7 mouse cellular contexts compared by ENCODE assay signal in genomic region chr4:134238279-134238651, GRCm38 (mm10). TPM values are rescaled to one million over a fixed set of nuclear protein-coding genes. Genes with fewer than 3 reads are reported as not detected.
DNase-seq lines count a peak whose midpoint lies in the region; ATAC-seq lines count a peak whose summit lies in the region.

Cnksr1 (minus strand) TSS chr4:134238399.

- no peak within 1 kb of the TSS for H3K4me3 ChIP-seq in hindbrain, embryonic 15.5 days
- peak within 1 kb of the TSS; percentile 10; the same call in 1 of the 2 replicates for H3K4me3 ChIP-seq in liver, embryonic 12.5 days

- H3K27ac ChIP-seq in hindbrain, embryonic 15.5 days (replicated peaks) = no peak within 1 kb of the TSS
- no peak within 1 kb of the TSS for H3K27ac ChIP-seq in liver, embryonic 12.5 days

- peaks cover 18% of the 10 kb centered on the region for H3K27me3 ChIP-seq in hindbrain, embryonic 15.5 days
- peaks cover 57% of the 10 kb centered on the region for H3K27me3 ChIP-seq in liver, embryonic 12.5 days (replicated peaks)

- no peaks in the 10 kb centered on the region for H3K36me3 ChIP-seq in hindbrain, embryonic 15.5 days
- H3K36me3 ChIP-seq in liver, embryonic 12.5 days = 0 out of 2 replicates have a peak, but pooled peaks cover under 1% of the 10 kb centered on the region

- H3K4me2 ChIP-seq in hindbrain, embryonic 15.5 days = peak within 1 kb of the TSS; percentile 39
- peak within 1 kb of the TSS; percentile 48 for H3K4me2 ChIP-seq in liver, embryonic 12.5 days

- peak; percentile 42; the same call in 1 of the 2 replicates for ATAC-seq in hindbrain, embryonic 15.5 days (ENCODE audit: low FRiP score, low read depth)
- ATAC-seq in liver, embryonic 12.5 days = no peak

- H3K9me3 ChIP-seq in hindbrain, embryonic 15.5 days = no peaks in the 10 kb centered on the region
- no peaks in the 10 kb centered on the region for H3K9me3 ChIP-seq in liver, embryonic 12.5 days (replicated peaks)

- WGBS in hindbrain, embryonic 15.5 days = 5% methylated on average over 18 of the region's 18 CpGs
- 7% methylated on average over 18 of the region's 18 CpGs for WGBS in liver, embryonic 12.5 days (ENCODE audit: insufficient replicate concordance)

- no peak within 1 kb of the TSS for H3K9ac ChIP-seq in hindbrain, embryonic 15.5 days
- no peak within 1 kb of the TSS for H3K9ac ChIP-seq in liver, embryonic 12.5 days

- peaks cover 12% of the 10 kb centered on the region for H3K4me1 ChIP-seq in hindbrain, embryonic 15.5 days (replicated peaks)
- H3K4me1 ChIP-seq in liver, embryonic 12.5 days = peaks cover 17% of the 10 kb centered on the region

- DNase-seq in adrenal gland, adult (ENCODE audit: inconsistent age in 2 of 2, low spot score in 1 of 2) = peak; percentile 81 to 94
- peak; percentile 73 to 74 for DNase-seq in cerebellum, adult 18-20 months
- peak; percentile 77 for DNase-seq in gastrocnemius, postnatal 10 days
- DNase-seq in ovary, postnatal 36 days (ENCODE audit: low spot score) = peak; percentile 81
- no peak for DNase-seq in spleen, postnatal 36 days (ENCODE audit: low spot score in 2 of 2)

RNA-seq across cellular contexts. Expression of gene Cnksr1, which starts in this region (rescaled TPM):
- 1 to 10 TPM; 3.3 to 5.2 TPM for total RNA-seq in gastrocnemius, postnatal 10 days (2021)
- polyA plus RNA-seq in hindbrain, embryonic 15.5 days (2015; fragmentation: Nextera tagmentation; extraction: Ambion mirVana) = 0.10 and 0.30 TPM in 2 replicates
- polyA plus RNA-seq in liver, embryonic 12.5 days (2016; fragmentation: Nextera tagmentation; extraction: Ambion mirVana) = 0.19 TPM in 1 of 2 replicates, not detected in the other

Comparison
In these comparisons a context has a peak if more than half of its experiments do, and no peak if none do; other contexts are left out.
1. Peak in ATAC-seq and H3K4me2 ChIP-seq in hindbrain, embryonic 15.5 days; RNA of the gene not detected or under 1 TPM.
2. DNase-seq: peak in adrenal gland, adult (2 of 2), cerebellum, adult 18-20 months (2 of 2), gastrocnemius, postnatal 10 days (single experiment) and ovary, postnatal 36 days (single experiment); none in spleen, postnatal 36 days (0 of 2).